Mouse (Mus musculus): ENCODE measurements around the gene Mrpl58. TPM values are rescaled to one million over a fixed set of nuclear protein-coding genes. Genes with fewer than 3 reads are reported as not detected.

Gene Mrpl58
- total RNA-seq, 2 experiments from 2014 or later = 12.6 to 16.6 TPM

DNA sequence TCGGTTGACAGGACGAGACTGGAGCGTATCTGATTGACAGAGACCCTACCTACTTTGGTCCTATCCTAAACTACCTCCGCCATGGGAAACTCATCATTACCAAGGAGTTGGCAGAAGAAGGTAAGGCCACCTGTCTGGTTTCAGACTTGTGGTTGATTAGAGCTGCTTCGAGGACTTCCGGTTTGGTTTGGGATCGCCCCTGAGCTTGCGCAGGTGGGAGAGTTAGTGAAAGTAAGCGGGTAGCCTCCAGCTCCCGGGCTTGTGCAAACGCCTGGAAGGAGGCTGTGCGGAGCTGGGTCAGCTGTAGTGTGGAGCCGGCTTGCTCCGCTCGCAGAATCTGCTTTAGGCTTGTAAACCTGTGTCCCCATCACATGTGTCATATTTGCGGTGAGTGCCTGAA is 18.4 kb downstream of the Mrpl58 start:
- no peak for ATAC-seq (replicated peaks; ENCODE audit: low FRiP score, poor library complexity, severe bottlenecking)

- no peak for ATAC-seq (replicated peaks; ENCODE audit: low FRiP score, poor library complexity, severe bottlenecking)
Observed at GRCm38 (mm10) chr11:115423091-115423490, 19.5 kb downstream of the Mrpl58 start.

DNA sequence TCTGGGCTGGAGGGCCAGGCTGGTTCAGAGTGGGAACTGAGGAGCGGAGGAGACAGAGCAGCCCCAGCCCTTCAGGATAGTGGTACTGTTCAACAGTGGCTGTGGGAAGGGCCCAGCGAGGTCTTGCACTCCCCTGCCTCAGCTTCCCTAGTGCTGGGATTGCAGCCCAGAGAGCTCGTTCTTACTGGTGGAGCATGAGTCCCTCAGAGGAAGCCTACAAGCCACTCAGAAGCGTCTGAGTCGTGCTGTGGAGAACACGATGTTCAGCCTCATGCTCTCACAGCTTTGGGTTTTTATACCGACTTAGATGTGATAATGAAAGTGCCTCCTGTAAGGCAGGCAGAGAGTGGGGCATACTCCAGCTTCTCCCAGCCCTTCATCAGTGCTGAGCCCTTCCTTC is 21.1 kb downstream of the Mrpl58 start:
- no peak for ATAC-seq (replicated peaks; ENCODE audit: low FRiP score, poor library complexity, severe bottlenecking)

GRCm38 (mm10) chr11:115425671-115426070 is 22.1 kb downstream of the Mrpl58 start:
- no peak for ATAC-seq (replicated peaks; ENCODE audit: low FRiP score, poor library complexity, severe bottlenecking)

- ATAC-seq (replicated peaks; ENCODE audit: low FRiP score, poor library complexity, severe bottlenecking) = peak; percentile 70
Observed at GRCm38 (mm10) chr11:115427482-115428331, 24.2 kb downstream of the Mrpl58 start.

GRCm38 (mm10) chr11:115429307-115429706 is 25.8 kb downstream of the Mrpl58 start:
- no peak for ATAC-seq (replicated peaks; ENCODE audit: low FRiP score, poor library complexity, severe bottlenecking)

DNA sequence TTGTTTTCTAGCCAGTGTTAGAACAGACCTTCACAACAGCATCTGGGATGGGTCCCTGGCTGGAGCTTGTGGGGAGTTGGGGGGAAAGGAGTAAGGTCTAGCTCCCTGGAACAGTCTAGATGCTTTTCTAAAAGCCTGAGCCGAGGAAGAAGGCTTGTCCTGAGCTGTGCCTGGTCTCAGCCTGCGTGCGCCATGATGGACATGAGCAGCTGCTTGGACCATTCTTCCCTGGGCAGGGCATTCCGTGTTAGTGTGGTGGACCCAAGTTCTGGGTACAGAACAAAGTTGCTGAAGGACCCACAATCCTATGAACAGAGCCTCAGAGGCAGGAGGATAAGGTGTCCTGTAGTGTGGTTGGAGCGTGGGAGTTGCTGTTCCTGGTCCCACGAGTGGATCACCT is 27.0 kb downstream of the Mrpl58 start:
- ATAC-seq (replicated peaks; ENCODE audit: low FRiP score, poor library complexity, severe bottlenecking) = no peak

DNA sequence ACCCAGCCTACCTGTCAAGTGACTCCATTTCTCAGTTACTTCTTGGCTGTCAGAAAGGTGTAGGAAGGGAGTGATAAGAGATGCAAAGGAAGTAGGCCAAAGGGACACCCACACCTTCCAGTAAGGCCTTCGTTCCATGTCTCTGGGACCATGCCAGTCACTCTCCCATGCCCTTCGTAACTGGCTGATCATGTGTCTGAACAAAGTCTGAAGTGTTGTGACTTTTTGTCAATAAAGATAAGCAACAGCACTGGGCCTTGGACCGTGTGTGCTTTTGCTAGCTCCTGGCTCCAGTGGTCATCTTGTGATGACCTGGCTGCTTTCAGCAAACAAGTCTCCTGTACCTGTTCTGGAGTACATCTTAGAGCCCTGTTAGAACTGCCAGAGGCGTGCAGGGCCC is 29.3 kb downstream of the Mrpl58 start:
- ATAC-seq (replicated peaks; ENCODE audit: low FRiP score, poor library complexity, severe bottlenecking) = no peak

DNA sequence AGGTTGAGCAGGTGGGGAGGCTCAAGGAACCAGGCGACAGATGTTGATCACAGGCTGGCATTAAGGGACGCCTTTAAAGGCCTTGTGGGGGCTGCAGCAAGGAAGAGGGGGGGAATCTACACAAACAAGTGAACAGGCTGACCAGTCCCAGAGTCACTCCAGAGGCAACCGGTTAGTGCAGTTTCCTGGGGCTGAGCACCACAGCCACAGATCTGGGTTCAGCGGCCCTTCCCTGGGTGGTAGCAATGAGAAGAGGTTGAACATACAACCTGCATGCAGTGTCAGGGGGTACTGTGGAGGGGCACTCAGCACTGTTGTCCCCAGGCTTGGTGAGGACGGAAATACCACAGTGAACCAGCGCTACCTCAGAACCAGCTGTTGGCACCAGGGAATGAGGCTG is 29.8 kb downstream of the Mrpl58 start:
- no peak for ATAC-seq (replicated peaks; ENCODE audit: low FRiP score, poor library complexity, severe bottlenecking)

GRCm38 (mm10) chr11:115435596-115436337 is 32.2 kb downstream of the Mrpl58 start:
- ATAC-seq (replicated peaks; ENCODE audit: low FRiP score, poor library complexity, severe bottlenecking) = no peak

- ATAC-seq (replicated peaks; ENCODE audit: low FRiP score, poor library complexity, severe bottlenecking) = no peak
Observed at GRCm38 (mm10) chr11:115437571-115438122, 34.1 kb downstream of the Mrpl58 start.

DNA sequence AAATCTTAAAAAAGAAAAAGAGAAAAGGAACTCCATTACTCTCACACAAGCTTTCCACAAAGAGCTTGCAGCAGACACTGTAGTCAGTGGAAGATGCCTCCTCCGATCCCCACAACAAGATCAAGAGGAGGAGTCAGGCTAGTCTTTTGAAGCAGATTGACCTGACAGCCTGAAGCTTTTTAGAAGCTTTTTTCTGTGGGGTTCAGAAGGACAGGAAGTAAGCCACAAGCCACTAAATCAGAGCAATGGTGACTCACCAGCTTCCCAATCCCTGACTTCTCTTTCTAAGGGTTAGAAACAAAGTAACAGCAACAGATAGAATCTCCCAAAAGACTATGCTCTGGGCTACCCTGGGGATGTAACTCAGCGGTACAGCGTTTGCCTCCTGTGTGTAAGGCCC is 35.8 kb downstream of the Mrpl58 start:
- no peak for ATAC-seq (replicated peaks; ENCODE audit: low FRiP score, poor library complexity, severe bottlenecking)

- ATAC-seq (replicated peaks; ENCODE audit: low FRiP score, poor library complexity, severe bottlenecking) = no peak
Observed at GRCm38 (mm10) chr11:115439906-115440595, 36.5 kb downstream of the Mrpl58 start, which contains the start of gene Trim80. Gene Trim80 (plus strand): TSS chr11:115440545.

DNA sequence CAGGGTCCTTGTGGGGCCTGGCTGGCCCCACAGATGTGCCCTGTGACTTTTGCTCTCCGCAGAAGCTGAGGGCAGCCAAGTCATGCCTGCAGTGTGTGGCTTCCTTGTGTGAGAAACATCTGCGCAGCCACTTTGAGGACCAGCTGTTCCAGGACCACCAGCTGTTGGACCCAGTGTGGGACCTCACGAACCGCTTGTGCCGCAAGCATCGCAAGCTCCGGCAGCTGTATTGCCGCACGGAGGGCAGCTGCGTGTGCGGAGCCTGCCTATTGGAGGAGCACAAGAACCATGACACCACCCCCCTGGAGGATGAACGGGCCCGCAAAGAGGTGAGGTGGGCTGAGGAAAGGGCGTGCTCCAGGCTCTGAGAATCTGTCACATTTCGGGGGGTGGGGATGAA is 37.9 kb downstream of the Mrpl58 start:
- no peak for ATAC-seq (replicated peaks; ENCODE audit: low FRiP score, poor library complexity, severe bottlenecking)

- ATAC-seq (replicated peaks; ENCODE audit: low FRiP score, poor library complexity, severe bottlenecking) = no peak
Observed at GRCm38 (mm10) chr11:115446906-115447305, 43.4 kb downstream of the Mrpl58 start.

- no peak for ATAC-seq (replicated peaks; ENCODE audit: low FRiP score, poor library complexity, severe bottlenecking)
Observed at GRCm38 (mm10) chr11:115447321-115447885, 43.9 kb downstream of the Mrpl58 start.

DNA sequence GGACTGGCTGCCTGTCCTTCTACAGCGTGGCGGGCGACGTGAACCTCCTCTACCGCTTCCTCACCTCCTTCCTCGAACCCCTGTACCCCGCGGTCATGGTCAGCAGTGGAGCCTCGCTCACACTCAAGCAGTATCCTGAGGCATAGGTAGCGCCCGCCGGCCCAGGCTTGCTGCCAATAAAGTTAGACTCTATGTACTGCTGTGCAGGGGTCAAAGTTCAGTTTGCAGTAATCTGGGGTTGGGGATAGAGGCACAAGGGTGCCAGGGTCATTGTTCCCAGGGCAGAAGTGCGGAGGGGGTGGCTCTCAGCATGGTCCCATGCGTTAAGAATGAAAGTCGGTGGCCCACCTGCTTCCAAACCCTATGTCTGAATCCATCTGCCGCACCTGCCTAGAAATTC is 44.5 kb downstream of the Mrpl58 start:
- no peak for ATAC-seq (replicated peaks; ENCODE audit: low FRiP score, poor library complexity, severe bottlenecking)

- no peak for ATAC-seq (replicated peaks; ENCODE audit: low FRiP score, poor library complexity, severe bottlenecking)
Observed at GRCm38 (mm10) chr11:115448998-115449397, 45.4 kb downstream of the Mrpl58 start.

- ATAC-seq (replicated peaks; ENCODE audit: low FRiP score, poor library complexity, severe bottlenecking) = no peak
Observed at GRCm38 (mm10) chr11:115450176-115450575, 46.6 kb downstream of the Mrpl58 start.

GRCm38 (mm10) chr11:115451781-115452241 is 48.3 kb downstream of the Mrpl58 start:
- ATAC-seq (replicated peaks; ENCODE audit: low FRiP score, poor library complexity, severe bottlenecking) = no peak
